Mouse (Mus musculus) kidney, postnatal 0 days (tissue): ENCODE data around the gene Bcl7c. TPM values are rescaled to one million over a fixed set of nuclear protein-coding genes. Genes with fewer than 3 reads are reported as not detected.

Source experiments
- ATAC-seq: fragments of 200-750 bp; cut with Nextera tagmentation; replicated peaks from 2 replicates; pipeline ENCODE4 v1.8.0; 2017; ENCODE audit warnings: low read depth, moderate number of reproducible peaks, moderate TSS enrichment, moderate library complexity; ENCODE audit not compliant: low FRiP score
- DNase-seq: peaks from one replicate; pipeline ENCODE4 v3.0.0-alpha.2; 2016; ENCODE audit warnings: low spot score
- H3K27ac ChIP-seq: fragments of 300-500 bp; sonication (generic); 2 replicates; pipeline ENCODE4 v1.5.1; 2014; ENCODE audit warnings: mild to moderate bottlenecking
- H3K27me3 ChIP-seq: fragments of 300-500 bp; sonication (generic); 2 replicates; pipeline ENCODE4 v1.6.1; 2014; ENCODE audit warnings: low read length, mixed read lengths; ENCODE audit not compliant: insufficient read depth
- H3K36me3 ChIP-seq: fragments of 300-500 bp; sonication (generic); 2 replicates; pipeline ENCODE4 v1.6.1; 2014; ENCODE audit warnings: low read length, mixed read lengths; ENCODE audit not compliant: insufficient read depth
- H3K4me1 ChIP-seq: fragments of 300-500 bp; sonication (generic); replicated peaks from 2 replicates; pipeline ENCODE4 v1.6.1; 2014; ENCODE audit warnings: antibody characterized with exemption, low read length, mixed read lengths; ENCODE audit not compliant: insufficient read depth
- H3K4me2 ChIP-seq: fragments of 300-500 bp; sonication (generic); 2 replicates; pipeline ENCODE4 v1.6.1; 2014; ENCODE audit warnings: mild to moderate bottlenecking, low read length, moderate library complexity, mixed read lengths
- H3K4me3 ChIP-seq: fragments of 300-500 bp; sonication (generic); replicated peaks from 2 replicates; pipeline ENCODE4 v1.5.1; 2014; ENCODE audit warnings: low read depth, low read length
- H3K9ac ChIP-seq: fragments of 300-500 bp; sonication (generic); 2 replicates; pipeline ENCODE4 v1.6.1; 2014; ENCODE audit warnings: low read depth, low read length
- H3K9me3 ChIP-seq: fragments of 300-500 bp; sonication (generic); replicated peaks from 2 replicates; pipeline ENCODE4 v1.6.1; 2016; ENCODE audit warnings: low read length, inconsistent platforms, mixed read lengths
- CTCF ChIP-seq: IDR thresholded peaks from 2 replicates; pipeline ENCODE4 v1.5.1; 2016; ENCODE audit warnings: antibody characterized with exemption, low read depth, mild to moderate bottlenecking, moderate library complexity
- WGBS: fragments of 180-500 bp; shearing (Covaris S2); extraction: QIAGEN DNeasy Blood & Tissue Kit; methylation state at CpG from one replicate; pipeline ENCODE4 v1.1.7; 2014; 5-methylcytosine and 5-hydroxymethylcytosine counted together
- polyA plus RNA-seq: library from polyadenylated mRNA; unstranded; fragments of >200 nt; fragmentation: Nextera tagmentation; extraction: Ambion mirVana; gene quantifications from 2 replicates; pipeline ENCODE4 v1.2.1, GENCODE M21; 2015

Bcl7c gene
- polyA plus RNA-seq, 1 experiment from 2014 or later: 70.9 TPM

DNA sequence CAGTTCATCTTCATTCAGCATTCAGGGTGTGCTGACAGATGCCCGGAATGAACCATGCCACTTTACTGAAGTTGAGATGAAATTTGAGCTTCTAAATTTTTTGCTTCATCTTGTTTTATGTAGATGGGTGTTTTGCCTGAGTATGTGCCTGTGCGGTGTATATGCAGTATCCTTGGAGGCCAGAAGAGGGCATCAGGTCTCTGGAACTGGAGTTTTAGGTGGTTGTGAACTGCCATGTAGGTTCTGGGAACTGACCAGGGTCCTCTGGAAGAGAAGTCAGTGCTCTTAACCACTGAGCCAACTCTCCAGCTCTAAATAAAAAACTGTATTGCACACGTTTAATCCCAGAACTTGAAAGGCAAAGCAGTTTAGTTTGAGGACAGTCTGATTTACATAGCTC is 47.9 kb downstream of the Bcl7c start:
- no peak overlapping the region for H3K4me3 ChIP-seq
- no peaks in the 10 kb centered on the region for H3K9me3 ChIP-seq
- H3K27ac ChIP-seq: no peak overlapping the region
- H3K36me3 ChIP-seq: no peaks in the 10 kb centered on the region
- TF ChIP-seq CTCF: peak; percentile 19; the same call in 1 of the 2 replicates
- H3K9ac ChIP-seq: no peak overlapping the region
- no peaks in the 10 kb centered on the region for H3K27me3 ChIP-seq
- DNase-seq: no peak
- H3K4me1 ChIP-seq: no peaks in the 10 kb centered on the region; the same call in 1 of the 2 replicates
- ATAC-seq: no peak
- 92% methylated on average over 3 of the region's 3 CpGs for WGBS
- no peak overlapping the region for H3K4me2 ChIP-seq

- TF ChIP-seq CTCF: peak; percentile 88
- DNase-seq: peak; percentile 47
- H3K4me3 ChIP-seq: no peak overlapping the region
- no peaks in the 10 kb centered on the region for H3K9me3 ChIP-seq
- H3K4me1 ChIP-seq: no peaks in the 10 kb centered on the region
- H3K27ac ChIP-seq: no peak overlapping the region
- 47% methylated on average over 4 of the region's 4 CpGs for WGBS
- no peaks in the 10 kb centered on the region for H3K27me3 ChIP-seq
- H3K4me2 ChIP-seq: no peak overlapping the region
- no peaks in the 10 kb centered on the region for H3K36me3 ChIP-seq
- ATAC-seq: no peak
- H3K9ac ChIP-seq: no peak overlapping the region
These were observed 51.8 kb downstream of the Bcl7c start for GRCm38 (mm10) chr7:127656946-127657345.

- Histone ChIP-seq H3K27me3 (no peaks in the 10 kb centered on the region), H3K9me3 (no peaks in the 10 kb centered on the region), H3K4me2 (no peak overlapping the region), H3K9ac (no peak overlapping the region), H3K27ac (no peak overlapping the region), H3K4me3 (no peak overlapping the region), H3K4me1 (no peaks in the 10 kb centered on the region), H3K36me3 (no peaks in the 10 kb centered on the region)
- no peak for DNase-seq
- WGBS: 58% methylated on average over 10 of the region's 10 CpGs
- ATAC-seq: no peak
- TF ChIP-seq CTCF: no peak
These were observed 54.4 kb downstream of the Bcl7c start for GRCm38 (mm10) chr7:127654318-127654717.

DNA sequence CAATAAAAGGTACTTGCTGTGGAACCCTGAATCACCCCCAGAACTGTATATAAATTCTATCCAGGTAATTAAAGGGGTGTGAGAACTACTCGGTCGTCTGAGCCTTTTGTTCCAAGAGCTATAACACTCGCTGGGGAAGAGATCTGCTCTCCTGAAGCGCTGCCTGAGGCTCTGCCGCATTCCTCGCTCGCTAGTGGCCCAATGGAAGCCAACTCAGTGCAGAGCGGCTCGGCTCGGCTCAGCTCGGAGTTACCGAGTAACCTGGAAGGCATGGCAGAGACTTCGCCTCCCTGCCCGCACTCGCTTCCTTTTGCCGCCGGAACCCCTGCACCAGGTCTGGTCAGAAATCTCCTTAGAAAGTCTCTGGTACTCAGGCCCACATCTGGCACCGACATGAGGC is 56.7 kb downstream of the Bcl7c start:
- 4% methylated on average over 18 of the region's 18 CpGs for WGBS
- H3K4me3 ChIP-seq: peak overlapping the region; percentile 23
- peak; percentile 54 for DNase-seq

DNA sequence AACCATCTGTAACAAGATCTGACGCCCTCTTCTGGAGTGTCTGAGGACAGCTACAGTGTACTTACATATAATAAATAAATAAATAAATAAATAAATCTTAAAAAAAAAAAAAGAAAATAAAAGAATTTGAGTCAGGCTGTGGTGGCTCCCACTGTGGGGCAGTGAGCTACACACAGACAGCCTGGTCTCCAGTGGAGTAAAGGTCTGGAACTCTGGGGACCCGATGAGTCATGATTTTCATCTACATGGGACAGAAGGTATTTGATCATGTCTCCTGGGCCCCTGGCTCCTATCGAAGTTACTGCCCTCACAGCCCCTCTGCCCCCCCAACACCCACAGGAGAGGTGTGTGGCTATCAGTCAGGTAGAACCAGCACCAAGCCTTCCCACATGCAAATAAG is 57.1 kb downstream of the Bcl7c start:
- no peak overlapping the region for H3K4me3 ChIP-seq
- TF ChIP-seq CTCF: no peak
- WGBS: 66% methylated on average over 2 of the region's 3 CpGs

More for the DNA sequence above, 56.7 kb downstream of the Bcl7c start:
- TF ChIP-seq CTCF: no peak
- peak overlapping the region; percentile 44; the same call in 1 of the 2 replicates for H3K9ac ChIP-seq
- H3K36me3 ChIP-seq: no peaks in the 10 kb centered on the region
- peak overlapping the region; percentile 44 for H3K4me2 ChIP-seq
- peak overlapping the region; percentile 70 for H3K27ac ChIP-seq
- H3K9me3 ChIP-seq: no peaks in the 10 kb centered on the region
- no peaks in the 10 kb centered on the region for H3K27me3 ChIP-seq
- H3K4me1 ChIP-seq: no peaks in the 10 kb centered on the region
- ATAC-seq: peak; percentile 66; the same call in 1 of the 2 replicates

GRCm38 (mm10) chr7:127649206-127649605 is 59.5 kb downstream of the Bcl7c start:
- no peak overlapping the region for H3K4me2 ChIP-seq
- no peaks in the 10 kb centered on the region for H3K36me3 ChIP-seq
- no peaks in the 10 kb centered on the region for H3K27me3 ChIP-seq
- no peak for TF ChIP-seq CTCF
- H3K9ac ChIP-seq: no peak overlapping the region
- no peaks in the 10 kb centered on the region for H3K9me3 ChIP-seq
- ATAC-seq: no peak
- no peaks in the 10 kb centered on the region for H3K4me1 ChIP-seq
- WGBS: 73% methylated on average over 5 of the region's 6 CpGs
- H3K27ac ChIP-seq: no peak overlapping the region
- no peak for DNase-seq
- no peak overlapping the region for H3K4me3 ChIP-seq

More for the DNA sequence above, 57.1 kb downstream of the Bcl7c start:
- Histone ChIP-seq H3K4me2 (peak overlapping the region; percentile 44), H3K36me3 (no peaks in the 10 kb centered on the region), H3K9me3 (no peaks in the 10 kb centered on the region), H3K27me3 (no peaks in the 10 kb centered on the region), H3K4me1 (no peaks in the 10 kb centered on the region), H3K27ac (peak overlapping the region; percentile 70), H3K9ac (peak overlapping the region; percentile 44; the same call in 1 of the 2 replicates)
- ATAC-seq: no peak
- no peak for DNase-seq
